Mouse (Mus musculus) B cell, adult 2 months (primary cell): Measurements from ENCODE around the gene Serpina3k.
"Not testable (repeated sequence)": the region's sequence is repeated elsewhere in the genome, so short reads cannot be mapped to it uniquely, and the experiment has no call there.

ENCODE experiments used
- DNase-seq, 2 experiments: peaks; one replicate each; pipeline ENCODE4 v3.0.0; 2022

Serpina3k gene

DNA sequence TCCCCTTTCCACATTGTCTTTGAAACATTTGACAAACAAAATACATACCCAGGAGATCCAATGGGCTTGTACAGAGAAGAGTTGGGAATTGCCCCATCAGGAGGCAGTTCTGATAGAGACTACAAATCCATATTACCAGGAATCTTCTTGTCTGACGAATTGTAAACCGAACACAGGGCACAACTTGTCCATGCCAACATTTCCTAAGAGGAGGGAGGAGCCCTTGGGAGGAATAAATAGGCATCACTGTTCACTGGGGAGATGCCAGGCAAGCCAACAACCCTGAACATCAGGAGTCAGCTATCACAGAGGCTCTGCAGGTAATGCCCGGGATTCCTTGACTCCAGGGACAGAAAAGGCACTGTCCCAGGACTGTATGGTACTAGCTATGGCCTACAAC, at the start of gene Serpina3k, which contains the start of gene Serpina3m:
Gene Serpina3k, plus strand, starts transcription at position 261 of the 400 bp plus-strand sequence.
Gene Serpina3m, plus strand, starts transcription at position 261 of the 400 bp plus-strand sequence.
- DNase-seq: not testable (repeated sequence)

DNA sequence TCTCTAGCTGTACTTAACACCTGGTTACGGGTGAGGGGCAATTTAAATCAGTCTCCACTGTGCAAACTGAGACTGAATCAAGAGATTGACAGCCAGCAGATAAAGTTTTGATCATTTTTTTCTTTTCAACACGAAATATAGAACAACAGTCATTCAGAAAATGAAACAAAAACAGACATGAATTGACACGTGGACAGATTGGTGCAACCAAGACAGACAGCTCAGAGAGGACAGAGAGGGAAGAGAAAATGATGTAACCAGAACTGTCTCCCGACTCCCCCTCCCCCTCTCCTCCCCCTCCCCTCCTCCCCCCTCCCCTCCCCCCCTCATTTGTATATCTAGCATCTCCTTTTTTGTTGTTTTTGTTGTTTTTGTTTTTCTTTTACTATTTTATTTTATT, 48.4 kb upstream of the Serpina3k start:
- no peak for DNase-seq

DNA sequence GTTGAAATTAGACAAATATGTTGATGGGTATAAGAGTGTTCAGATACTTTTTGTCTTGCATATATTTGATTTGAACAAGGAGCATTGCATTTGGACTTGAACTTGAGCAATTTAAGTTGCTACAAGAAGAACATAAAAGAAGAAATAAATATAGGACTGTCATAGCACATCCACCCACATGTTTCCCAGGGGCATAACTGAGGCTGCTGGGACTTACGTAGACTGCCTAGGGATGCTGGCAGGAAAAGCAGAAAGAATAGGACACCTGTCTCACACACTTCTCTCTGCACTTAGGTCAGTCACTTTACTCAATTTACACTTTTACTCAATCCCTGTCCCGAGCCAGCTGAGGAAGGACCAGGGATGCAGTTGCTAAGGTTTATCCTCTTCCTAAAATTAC, 44.3 kb upstream of the Serpina3k start:
- DNase-seq: no peak

DNA sequence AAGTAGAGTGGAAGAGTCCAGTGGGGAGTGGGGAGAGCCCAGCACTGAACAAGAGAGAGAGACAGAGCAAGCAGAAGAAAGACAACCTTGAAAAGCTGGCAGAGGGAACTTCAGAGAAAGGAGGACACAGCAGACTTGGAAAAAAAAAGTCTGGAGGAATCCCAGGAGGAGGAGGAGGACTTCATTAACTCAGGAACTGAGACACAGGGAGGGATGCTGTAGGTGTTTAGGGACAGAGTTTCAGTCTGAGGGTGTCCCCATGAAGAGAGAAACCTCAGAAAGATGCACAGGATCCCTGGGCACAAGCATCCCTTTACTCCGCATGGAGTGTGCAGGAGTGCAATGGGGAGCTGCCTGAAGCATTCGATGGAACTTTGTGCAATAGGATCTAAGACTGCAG, 40.2 kb upstream of the Serpina3k start:
- no peak for DNase-seq

DNA sequence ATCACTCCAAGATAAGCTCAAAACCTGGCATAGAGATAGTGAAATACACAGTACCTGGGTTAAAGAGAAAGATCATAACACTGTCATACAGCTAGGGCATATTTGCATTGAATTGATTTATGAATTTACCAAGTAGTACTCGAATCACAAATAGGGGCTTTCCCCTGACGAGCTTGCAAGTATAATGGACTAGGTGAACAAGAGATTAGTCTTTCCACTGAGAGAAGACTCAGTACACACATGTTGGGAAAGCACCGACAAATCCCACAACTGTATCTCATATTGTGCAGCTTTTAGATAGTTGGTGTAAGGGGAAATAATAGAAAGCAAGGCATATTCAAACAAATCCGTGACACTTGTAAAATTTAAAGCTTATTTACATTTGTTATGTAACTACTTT, 32.3 kb upstream of the Serpina3k start:
- DNase-seq: no peak

DNA sequence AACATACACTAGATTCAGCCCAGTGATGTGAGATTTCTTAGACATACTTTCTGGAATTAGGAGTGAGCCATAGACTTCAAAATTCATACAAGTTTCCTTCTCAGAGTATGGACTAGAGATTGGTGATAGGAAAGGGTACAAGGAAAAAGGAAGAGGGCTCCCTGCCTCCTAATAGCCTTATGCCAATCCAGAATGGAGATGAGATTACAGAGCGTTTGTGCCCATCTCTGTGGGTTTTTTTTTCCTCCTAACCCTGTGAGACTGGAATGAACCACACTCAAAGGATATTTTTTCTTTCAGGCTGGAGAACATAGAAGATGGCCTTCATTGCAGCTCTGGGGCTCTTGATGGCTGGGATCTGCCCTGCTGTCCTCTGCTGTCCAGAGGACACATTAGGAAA, 24.0 kb upstream of the Serpina3k start, which contains the start of gene Serpina3j:
Gene Serpina3j, plus strand, starts transcription at position 301 of the 400 bp plus-strand sequence.
- DNase-seq: no peak

DNA sequence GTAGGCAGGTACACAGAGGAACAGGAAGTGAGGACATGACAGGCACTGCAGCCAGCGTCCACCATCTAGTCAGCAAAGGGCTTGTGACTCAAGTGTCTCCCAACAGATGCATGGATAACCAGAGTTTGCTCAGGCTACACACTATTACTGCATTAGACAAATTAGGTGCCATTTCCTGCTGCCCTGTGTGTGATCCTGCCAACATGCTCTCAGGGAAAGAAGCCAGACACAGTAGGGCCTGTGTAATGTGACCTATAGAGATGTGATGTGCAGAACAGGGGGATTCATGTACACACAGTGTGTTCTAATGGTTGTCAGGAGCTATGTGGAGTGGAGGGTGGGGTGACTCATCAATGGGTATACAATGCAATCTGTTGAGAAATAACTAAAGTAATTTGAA, 15.8 kb upstream of the Serpina3k start:
- no peak for DNase-seq

DNA sequence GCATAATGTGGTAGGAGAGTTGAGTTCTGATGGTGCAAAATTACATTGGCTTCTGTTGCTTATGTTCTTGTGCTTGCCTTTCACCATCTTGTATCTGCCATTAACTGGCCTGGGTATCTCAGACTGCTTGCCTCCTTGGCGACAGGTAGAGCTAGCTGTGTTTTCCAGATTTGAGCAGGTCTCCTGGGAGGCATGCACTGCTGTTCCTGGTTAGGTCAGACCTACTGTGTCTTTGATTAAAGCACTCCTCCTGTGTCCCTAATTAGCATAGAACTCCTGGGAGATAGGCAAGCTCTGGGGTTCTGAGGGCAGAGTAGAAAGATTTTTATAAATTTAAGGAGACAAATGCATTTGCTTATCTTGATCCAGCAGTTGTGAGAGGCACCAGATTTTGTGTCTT, 6.6 kb upstream of the Serpina3k start:
- no peak for DNase-seq

DNA sequence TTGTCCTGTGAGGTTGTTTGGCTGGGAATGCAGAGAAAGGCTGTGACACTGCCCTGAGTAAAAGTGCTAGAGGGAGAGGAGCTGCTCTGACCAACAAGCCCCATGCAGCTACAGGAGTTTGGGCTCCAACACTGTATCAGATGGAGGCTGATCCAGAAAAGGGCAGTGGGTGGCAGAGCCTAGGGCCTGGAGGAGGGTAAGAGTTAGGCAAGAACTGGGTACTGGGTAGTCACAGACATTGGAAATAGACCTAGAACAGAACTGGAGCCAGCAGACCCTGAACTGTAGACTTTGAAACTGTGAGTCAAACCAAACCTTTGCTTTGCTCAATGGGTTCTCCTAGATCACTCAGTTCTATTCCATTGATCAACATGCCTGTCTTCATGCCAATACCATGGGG, 1.4 kb upstream of the Serpina3k start:
- not testable (repeated sequence) for DNase-seq

DNA sequence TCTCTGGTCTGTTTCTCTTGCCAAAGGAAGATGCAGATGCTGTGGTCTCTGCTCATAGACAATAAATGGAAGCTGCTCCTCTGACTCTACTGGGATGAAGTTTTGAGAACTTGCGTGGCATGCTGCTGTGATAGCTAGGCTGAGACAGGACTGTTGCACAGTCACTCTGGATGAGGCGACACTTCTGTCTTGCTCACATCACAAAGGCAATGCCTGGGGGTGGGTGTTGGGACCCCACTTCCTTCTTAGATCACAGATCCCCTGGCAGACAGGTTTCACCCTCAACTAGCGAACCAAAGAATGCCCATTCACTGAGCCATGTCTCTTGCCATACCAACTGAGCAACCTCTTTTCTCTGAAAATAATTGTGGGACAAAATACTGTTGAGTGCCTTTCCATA, 419 bp downstream of the Serpina3k start:
- DNase-seq: no peak

DNA sequence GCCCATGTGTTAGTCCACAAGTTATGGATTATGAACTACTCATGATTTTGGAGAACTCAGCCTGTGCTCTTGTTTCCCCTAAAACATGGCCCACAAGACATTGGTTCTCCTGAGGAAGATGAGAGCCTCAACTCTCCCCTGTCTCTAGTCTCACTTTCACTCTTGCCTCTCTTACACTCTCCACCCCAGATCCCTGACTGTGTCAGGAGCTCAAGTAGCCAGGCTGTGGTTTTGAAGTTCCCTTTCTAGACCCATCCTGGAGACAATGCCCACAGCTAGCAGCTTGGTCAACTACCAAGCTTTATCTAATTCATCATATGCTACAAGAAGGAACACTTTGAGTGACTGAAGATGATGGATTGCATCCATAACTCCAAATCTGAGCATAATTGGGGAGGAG, 4.2 kb downstream of the Serpina3k start:
- DNase-seq: not testable (repeated sequence)

DNA sequence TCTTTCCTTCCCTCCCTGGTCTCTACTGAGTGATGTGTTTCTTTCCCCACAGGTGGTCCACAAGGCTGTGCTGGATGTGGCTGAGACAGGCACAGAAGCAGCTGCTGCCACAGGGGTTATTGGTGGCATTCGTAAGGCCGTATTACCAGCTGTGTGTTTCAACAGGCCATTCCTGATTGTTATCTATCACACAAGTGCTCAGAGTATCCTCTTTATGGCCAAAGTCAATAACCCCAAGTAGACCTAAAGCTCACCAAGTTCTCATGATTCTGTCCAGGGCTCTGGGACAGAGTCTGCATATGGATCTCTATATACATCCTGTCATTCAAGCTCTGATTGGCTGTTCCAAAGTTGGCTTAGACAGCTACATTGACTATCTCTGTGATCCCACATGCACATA, 6.9 kb downstream of the Serpina3k start:
- DNase-seq: no peak

DNA sequence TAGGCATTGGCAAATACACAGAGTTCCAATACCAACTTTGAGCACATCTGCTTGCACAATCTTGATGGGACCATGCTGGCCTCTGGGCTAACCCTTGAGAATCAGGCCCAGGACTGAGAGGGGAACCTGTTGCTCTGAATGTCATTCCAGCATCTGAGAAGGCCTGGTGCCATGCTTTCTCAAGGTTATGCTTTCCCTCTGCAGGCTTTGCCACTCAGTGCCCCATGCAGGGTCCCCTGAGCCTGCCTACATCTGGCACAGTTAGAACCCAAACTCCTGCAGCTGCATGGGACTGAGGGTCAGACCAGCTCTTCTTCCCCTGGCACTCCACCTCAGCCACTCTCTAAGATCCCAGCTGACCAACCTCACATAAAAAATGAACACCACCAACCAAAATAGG, 7.4 kb downstream of the Serpina3k start:
- DNase-seq: no peak

DNA sequence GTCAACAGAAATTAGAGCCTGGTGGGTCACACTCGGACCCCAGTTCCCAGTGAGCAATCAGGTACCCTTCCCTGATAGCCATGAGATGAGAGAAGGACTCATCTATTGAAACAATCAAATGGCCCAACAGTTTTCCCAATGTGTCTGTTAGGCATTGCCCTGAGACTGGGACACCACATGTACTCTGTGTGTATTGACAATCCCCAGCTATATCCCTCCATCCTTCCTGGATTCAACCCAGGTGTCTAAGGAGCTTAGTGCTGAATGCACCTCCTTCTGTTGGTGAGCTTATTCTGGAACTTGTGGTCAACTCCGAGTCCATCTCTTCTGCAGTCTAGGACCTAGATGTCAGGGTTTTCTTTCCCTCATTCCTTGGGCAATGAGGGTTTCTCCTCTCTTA, 8.8 kb downstream of the Serpina3k start:
- no peak for DNase-seq

DNA sequence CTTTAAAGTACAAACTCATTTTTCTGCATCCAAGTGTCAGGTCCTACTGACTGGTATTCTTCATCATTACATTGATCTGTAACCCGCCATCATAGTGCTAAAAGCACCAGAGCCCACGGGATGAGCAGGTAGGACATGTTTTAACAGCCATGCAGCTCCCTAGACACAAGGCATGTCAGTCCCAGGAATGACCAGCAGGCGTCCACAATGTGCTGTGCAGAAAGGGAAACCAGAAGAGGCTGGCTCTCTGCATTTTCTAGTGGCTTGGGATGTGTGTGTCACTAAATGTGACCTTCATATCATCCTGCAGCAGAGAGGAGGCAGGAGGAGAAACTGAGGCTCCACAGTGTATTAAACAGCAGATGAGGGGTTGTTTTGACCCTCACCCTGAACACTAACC, 13.5 kb downstream of the Serpina3k start:
- DNase-seq: not testable (repeated sequence)

DNA sequence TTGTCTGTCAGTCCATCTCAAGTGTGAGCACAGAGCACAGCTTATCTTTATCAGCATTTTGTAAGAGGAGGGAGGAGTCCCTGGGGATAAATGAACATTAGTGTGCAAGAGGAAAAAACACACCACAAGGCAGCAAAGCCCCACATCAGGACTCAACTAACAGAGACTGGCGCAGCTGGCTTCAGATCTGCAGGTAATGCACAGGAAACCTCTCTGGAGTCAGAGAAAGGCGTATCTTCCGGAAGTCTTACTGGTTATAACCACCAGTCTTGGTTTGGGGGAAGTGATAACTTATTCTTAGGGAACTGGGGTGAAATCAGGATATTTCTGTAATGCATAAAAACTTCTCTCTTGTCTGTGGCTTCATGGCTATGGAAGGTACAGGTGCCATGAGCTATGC, 17.7 kb downstream of the Serpina3k start:
- DNase-seq: no peak

DNA sequence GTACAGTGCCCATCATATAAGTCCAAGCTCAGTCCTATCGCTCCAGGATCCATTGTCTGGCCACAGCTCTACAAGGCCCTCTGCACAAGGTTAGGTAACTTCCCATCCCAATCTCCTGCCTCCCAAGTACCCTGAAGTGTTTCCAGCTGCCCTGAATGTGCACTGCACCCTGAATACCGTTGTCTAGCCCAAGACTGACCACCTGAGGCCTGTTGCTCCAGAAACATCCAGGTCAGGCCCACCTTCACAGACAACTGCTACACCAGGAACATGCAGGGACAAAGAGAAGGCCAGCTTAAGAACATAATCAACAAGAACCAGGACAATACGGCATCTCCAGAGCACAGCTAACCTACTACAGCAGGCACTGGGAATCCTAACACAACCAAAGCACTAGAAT, 31.7 kb downstream of the Serpina3k start:
- DNase-seq: no peak

DNA sequence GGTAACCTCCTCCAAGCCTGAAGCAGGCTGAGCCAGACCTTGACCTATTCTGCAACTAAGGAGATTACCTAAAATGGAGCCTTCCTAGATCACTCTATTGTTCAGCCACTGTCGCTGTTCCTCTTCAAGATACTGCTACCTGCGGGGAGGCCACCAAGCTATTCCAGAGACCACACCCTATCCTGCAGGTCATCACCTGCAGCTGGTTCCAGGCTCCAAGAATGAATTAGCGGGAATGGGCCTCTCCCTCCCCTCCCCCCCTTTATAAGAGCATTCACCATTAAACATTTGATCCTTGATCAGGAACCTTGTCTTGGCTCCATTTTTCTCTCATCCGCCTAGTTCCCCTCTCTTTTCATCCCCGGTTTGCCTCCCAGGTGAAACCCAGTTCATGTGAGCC, 38.9 kb downstream of the Serpina3k start:
- not testable (repeated sequence) for DNase-seq

DNA sequence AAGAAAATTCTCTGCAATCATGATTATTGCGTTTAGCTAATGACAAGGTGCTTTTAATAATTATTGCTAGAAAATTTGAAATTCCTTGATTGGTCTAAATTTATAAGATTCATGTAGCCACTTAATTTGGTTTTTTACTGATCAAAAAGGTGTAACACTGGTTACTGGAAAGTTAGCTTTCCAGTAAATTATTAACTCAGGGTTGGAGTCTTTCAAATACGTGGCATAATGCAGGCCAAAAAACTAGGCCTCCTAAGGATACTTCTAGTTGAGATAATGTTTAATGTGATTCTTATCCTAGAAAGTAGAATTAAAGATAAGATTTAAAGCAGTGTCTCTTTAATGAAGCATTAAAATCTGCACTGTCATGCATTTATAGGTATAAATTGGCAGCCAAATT, 40.1 kb downstream of the Serpina3k start:
- DNase-seq: not testable (repeated sequence)

DNA sequence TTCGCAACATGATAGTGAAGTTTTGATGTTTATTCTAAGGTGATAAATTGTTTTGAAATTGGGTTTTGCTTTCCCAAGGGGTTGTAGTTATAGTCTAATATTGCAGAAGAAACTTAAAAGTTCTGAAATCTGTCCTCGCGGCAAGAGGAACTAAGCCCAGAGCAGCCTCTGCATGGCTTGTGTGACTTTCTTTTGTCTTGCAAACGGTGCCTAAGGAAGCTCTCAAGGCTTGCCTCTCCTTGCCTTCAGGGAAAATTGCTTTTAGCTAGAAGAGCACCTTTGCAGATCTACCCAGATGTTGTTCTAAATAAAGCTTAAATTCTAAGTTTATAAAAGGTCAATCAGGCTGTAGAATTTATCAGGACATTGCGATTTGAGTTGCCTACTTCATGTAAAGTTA, 40.5 kb downstream of the Serpina3k start:
- DNase-seq: not testable (repeated sequence)

DNA sequence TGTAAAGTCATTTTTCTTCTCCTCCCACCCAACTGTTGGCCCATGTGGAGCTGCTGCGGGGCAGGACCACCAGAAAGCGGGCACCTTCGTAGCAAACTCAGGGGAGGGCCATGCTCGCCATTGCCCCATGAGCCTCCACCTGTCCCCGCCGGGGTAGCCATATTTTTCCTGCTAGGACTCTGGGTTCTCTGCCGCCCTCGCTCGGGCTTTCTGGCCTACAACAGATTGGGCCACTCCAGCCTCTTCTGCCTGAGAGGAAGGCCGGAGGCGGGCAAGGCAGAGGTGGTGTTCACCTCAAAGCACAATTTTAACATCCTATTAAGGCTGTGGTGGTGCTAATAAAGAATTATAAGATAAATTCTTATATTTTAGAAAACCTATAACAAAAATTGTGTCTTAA, 41.6 kb downstream of the Serpina3k start:
- no peak for DNase-seq

DNA sequence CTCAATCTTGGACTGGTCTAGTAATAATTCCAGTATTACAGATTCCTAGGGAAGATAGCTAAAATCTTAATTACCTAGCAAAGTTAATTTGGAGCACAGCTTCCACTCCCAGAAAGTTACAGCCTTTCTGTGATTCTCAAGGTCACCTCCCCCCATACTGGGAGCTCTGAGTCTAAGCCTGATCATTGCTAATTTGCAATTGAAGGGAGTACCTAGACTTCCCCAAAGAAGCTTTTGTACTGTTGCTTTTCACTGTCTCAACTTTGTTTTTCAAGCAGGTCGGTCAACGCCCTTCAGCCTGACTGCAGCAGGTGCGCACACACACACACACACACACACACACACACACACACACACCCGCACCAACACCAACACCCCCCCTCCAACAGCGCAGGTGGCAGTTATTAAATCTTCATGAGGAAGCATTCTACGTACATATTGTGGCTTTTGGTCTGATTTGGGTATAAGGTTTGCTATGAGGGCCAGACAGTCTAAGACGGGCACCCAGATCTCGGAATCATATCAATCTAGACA, 42.9 kb downstream of the Serpina3k start:
- DNase-seq: not testable (repeated sequence)

DNA sequence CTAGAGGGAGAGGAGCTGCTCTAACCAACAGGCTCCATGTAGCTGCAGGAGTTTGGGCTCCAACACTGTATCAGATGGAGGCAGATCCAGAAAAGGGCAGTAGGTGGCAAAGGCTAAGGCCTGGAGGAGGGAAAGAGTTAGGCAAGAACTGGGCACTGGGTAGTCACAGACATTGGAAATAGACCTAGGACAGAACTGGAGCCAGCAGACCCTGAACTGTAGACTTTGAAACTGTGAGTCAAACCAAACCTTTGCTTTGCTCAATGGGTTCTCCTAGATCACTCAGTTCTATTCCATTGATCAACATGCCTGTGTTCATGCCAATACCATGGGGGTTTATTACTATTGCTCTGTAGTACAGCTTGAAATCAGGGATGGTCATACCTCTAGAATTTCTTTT, 47.7 kb downstream of the Serpina3k start:
- DNase-seq: not testable (repeated sequence)

DNA sequence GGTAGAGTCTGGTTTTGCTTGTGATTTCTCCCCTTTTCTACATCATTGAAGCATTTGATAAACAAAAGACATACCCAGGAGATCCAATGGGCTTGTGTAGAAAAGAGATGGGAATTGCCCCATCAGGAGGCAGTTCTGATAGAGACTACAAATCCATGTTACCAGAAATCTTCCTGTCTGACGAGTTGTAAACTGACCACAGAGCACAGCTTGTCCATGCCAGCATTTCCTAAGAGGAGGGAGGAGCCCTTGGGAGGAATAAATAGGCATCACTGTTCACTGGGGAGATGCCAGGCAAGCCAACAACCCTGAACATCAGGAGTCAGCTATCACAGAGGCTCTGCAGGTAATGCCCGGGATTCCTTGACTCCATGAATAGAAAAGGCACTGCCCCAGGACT, 48.6 kb downstream of the Serpina3k start:
- not testable (repeated sequence) for DNase-seq

DNA sequence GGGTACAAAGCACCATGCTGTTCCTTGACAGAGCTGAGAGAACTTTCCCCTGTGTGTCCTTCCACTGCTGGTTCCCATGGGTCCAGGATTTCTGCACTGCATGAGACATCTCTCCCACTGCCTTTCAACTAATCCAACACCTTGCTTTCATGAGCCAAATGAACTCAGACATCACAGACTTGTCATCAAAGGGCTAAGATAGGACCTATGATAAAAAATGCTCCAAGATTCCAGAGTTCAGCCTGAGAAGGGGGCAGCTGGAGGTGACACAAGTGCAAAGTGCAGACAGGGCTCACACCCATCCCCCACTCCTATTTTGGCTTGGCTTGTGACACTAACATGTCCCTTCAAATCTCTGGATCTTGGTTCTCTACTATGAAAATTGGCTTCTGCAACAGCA, 50.2 kb downstream of the Serpina3k start:
- DNase-seq: no peak
